Mouse (Mus musculus) olfactory bulb, adult 2 months (tissue): Measurements from ENCODE around the gene Gm10198.

ENCODE experiments used
- CTCF ChIP-seq: fragments of 200-500 bp; IDR thresholded peaks from 2 replicates; pipeline ENCODE4 v1.5.1; 2012; ENCODE audit warnings: low read depth, mild to moderate bottlenecking, low read length, moderate library complexity; ENCODE audit not compliant: insufficient read depth
- POLR2A ChIP-seq: fragments of 200-500 bp; IDR thresholded peaks from 2 replicates; pipeline ENCODE4 v1.6.1; 2012; ENCODE audit warnings: mild to moderate bottlenecking, low read depth, low read length, moderate library complexity; ENCODE audit not compliant: insufficient read depth

DNA sequence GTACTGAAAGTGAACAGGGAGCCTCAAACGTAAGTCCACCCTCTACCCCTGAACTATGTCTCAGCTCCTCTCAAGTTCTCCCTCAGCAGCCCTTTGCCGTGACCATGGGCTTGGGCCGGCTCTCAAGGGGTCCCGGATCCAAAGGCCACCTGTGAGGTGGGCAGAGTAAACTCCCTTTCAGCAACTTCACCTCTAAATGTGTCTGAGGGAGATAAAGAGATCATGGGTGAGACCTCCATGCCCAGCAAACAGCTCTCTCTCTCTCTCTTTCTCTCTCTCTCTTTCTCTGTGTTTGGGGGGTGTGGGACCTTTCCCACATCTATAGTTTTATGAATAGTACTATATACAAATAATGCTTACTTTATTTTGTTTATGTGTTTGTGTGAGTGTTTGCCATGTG lies 36.2 kb upstream of the Gm10198 start:
- no peak for TF ChIP-seq CTCF
- TF ChIP-seq POLR2A, result no peak
